In genomic region chr13:39225651-39226050, GRCm38 (mm10) we compare ENCODE assay signal across 16 mouse cellular contexts.
"Had no signal": no experiment of that assay in that cellular context is flagged by ENCODE, and none has a peak within 500 bp of the region (broad histone marks: within the 10 kb centered on the region; RNA-seq: fewer than 3 reads in every experiment).

No protein-coding gene starts in this region.

- DNase-seq: lung, adult 18-20 months; lung, postnatal 10 days; lung, postnatal 4 days; midbrain, embryonic 14.5 days; right cerebral cortex, adult 18-20 months; thymus, adult 18-20 months; thymus, postnatal 14 days; thymus, postnatal 36 days had no signal

- H3K27ac ChIP-seq: liver, embryonic 14.5 days; lung, embryonic 15.5 days; midbrain, embryonic 10.5 days; midbrain, embryonic 12.5 days; neural tube, embryonic 13.5 days; neural tube, embryonic 15.5 days had no signal

- H3K4me3 ChIP-seq: lung, embryonic 15.5 days; midbrain, embryonic 10.5 days; midbrain, embryonic 12.5 days; myocyte; neural tube, embryonic 13.5 days; neural tube, embryonic 15.5 days had no signal

- H3K9me3 ChIP-seq: lung, embryonic 15.5 days; midbrain, embryonic 10.5 days; midbrain, embryonic 12.5 days; neural tube, embryonic 13.5 days; neural tube, embryonic 15.5 days had no signal

- ATAC-seq: midbrain, embryonic 16.5 days had no signal

- H3K36me3 ChIP-seq: lung, embryonic 15.5 days; midbrain, embryonic 10.5 days; midbrain, embryonic 12.5 days; neural tube, embryonic 13.5 days; neural tube, embryonic 15.5 days had no signal

- H3K9ac ChIP-seq: liver, embryonic 14.5 days; lung, embryonic 15.5 days; midbrain, embryonic 12.5 days; neural tube, embryonic 13.5 days; neural tube, embryonic 15.5 days had no signal

- H3K4me1 ChIP-seq: lung, embryonic 15.5 days; midbrain, embryonic 10.5 days; midbrain, embryonic 12.5 days; neural tube, embryonic 13.5 days; neural tube, embryonic 15.5 days had no signal

- H3K4me2 ChIP-seq: lung, embryonic 15.5 days; midbrain, embryonic 12.5 days; neural tube, embryonic 13.5 days; neural tube, embryonic 15.5 days had no signal

- H3K27me3 ChIP-seq: lung, embryonic 15.5 days; midbrain, embryonic 12.5 days; neural tube, embryonic 13.5 days; neural tube, embryonic 15.5 days had no signal
